ENCODE assay signal across 9 mouse cellular contexts in the genomic region with DNA sequence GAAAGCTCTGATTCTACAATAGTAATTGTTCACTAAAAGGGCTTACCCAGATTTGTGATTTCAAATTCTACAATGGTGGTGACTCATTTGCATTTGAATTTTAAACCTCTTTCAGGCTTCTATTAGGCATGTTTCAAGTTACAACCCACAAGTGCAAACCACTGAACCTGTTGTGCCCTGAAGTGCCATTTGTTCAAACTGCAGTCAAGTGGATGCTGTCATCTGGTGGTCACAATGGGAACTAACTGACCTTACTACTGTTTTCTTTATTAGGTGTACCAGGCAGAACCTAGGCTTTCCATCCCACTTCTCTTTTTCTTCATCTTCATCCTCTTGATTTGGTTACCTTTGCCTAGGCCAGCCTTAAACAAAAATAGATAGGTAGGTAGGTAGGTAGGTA. TPM values are rescaled to one million over a fixed set of nuclear protein-coding genes. Genes with fewer than 3 reads are reported as not detected.
DNase-seq lines count a peak whose midpoint lies in the region; ATAC-seq and TF ChIP-seq lines count a peak whose summit lies in the region.
"Had no signal": no experiment of that assay in that cellular context is flagged by ENCODE, and none has a peak within 500 bp of the region (broad histone marks: within the 10 kb centered on the region; RNA-seq: fewer than 3 reads in every experiment).

No protein-coding gene starts in this region.

- no peak for TF ChIP-seq EP300 in heart, postnatal 0 days (IDR thresholded peaks at IDR 0.05; ENCODE audit: low read depth)

- peaks cover 39% of the 10 kb centered on the region for H3K36me3 ChIP-seq in heart, postnatal 0 days (replicated peaks; ENCODE audit: control insufficient read depth, insufficient read depth, low read length)

- peak; percentile 29 to 80 for DNase-seq in adrenal gland, adult (ENCODE audit: inconsistent age in 2 of 2, low spot score in 1 of 2)
- no peak for DNase-seq in adrenal gland, postnatal 4 days (ENCODE audit: low spot score in 2 of 2)
- DNase-seq in layer of hippocampus, adult 2 months (ENCODE audit: low spot score in 2 of 2), result peak in 1 of 2 experiments; percentile 37
- DNase-seq in layer of hippocampus, adult 8-10 months (ENCODE audit: low spot score in 2 of 2), result no peak
- DNase-seq in MN1 (ENCODE audit: low spot score), result peak; percentile 44
- DNase-seq in heart, postnatal 0 days (ENCODE audit: low spot score), result peak; percentile 45

- H3K27ac ChIP-seq in layer of hippocampus, adult 2 months, result no peak overlapping the region
- H3K27ac ChIP-seq in heart, postnatal 0 days (ENCODE audit: low read depth), result no peak overlapping the region
- H3K27ac ChIP-seq: macrophage had no signal

- ATAC-seq in heart, postnatal 0 days (ENCODE audit: insufficient read depth, low read depth), result peak; percentile 72
- peak; percentile 69 for ATAC-seq in megakaryocyte-erythroid progenitor cell, adult 5-6 weeks (replicated peaks; ENCODE audit: low FRiP score, low TSS enrichment, poor library complexity, severe bottlenecking)
- no peak for ATAC-seq in erythroblast, adult 5-6 weeks (replicated peaks; ENCODE audit: low FRiP score, poor library complexity, severe bottlenecking)

- no peaks in the 10 kb centered on the region for H3K27me3 ChIP-seq in heart, postnatal 0 days (ENCODE audit: control insufficient read depth, insufficient read depth, low read length)

- no peak overlapping the region for H3K4me3 ChIP-seq in layer of hippocampus, adult 2 months
- H3K4me3 ChIP-seq in heart, postnatal 0 days (ENCODE audit: low read depth, low read length), result no peak overlapping the region

- no peak overlapping the region for H3K4me2 ChIP-seq in heart, postnatal 0 days (ENCODE audit: low read depth, low read length)

- no peak overlapping the region for H3K9ac ChIP-seq in heart, postnatal 0 days (replicated peaks; ENCODE audit: low read depth, low read length)

- H3K9me3 ChIP-seq in heart, postnatal 0 days (replicated peaks; ENCODE audit: control insufficient read depth, low read length), result no peaks in the 10 kb centered on the region

- peak; percentile 88 for TF ChIP-seq CTCF in layer of hippocampus, adult 2 months (conservative IDR thresholded peaks at IDR 0.05)
- peak; percentile 91 for TF ChIP-seq CTCF in heart, postnatal 0 days (IDR thresholded peaks at IDR 0.05; ENCODE audit: low read depth)

- 0 out of 2 replicates have a peak, but pooled peaks cover 6% of the 10 kb centered on the region for H3K4me1 ChIP-seq in heart, postnatal 0 days (ENCODE audit: control insufficient read depth, insufficient read depth)

RNA-seq across cellular contexts. Expression of a gene that starts 46.8 kb away (rescaled TPM):
- 10 to 100 TPM; 38.0 to 44.0 TPM for total RNA-seq in adrenal gland, postnatal 4 days (2021)
- total RNA-seq in layer of hippocampus, adult 2 months (2021), result 10 to 100 TPM; 19.9 to 24.4 TPM
- 10 to 100 TPM; 18.2 to 54.5 (median 38.4) TPM for total RNA-seq in layer of hippocampus, adult 8-10 months (2022)
- total RNA-seq in heart, postnatal 0 days (2014; rRNA removed; ENCODE audit: low replicate concordance), result 19.8 and 21.8 TPM in 2 replicates
- polyA plus RNA-seq in heart, postnatal 0 days (2015; fragmentation: Nextera tagmentation; extraction: Ambion mirVana), result 7.6 and 7.8 TPM in 2 replicates
- total RNA-seq in megakaryocyte-erythroid progenitor cell, adult 5-6 weeks (2014; fragmentation: Nextera tagmentation), result 11.1 and 11.6 TPM in 2 replicates
- 8.5 and 17.7 TPM in 2 replicates for total RNA-seq in megakaryocyte-erythroid progenitor cell, adult 5-6 weeks (2017)
- 5.0 and 6.3 TPM in 2 replicates for total RNA-seq in erythroblast, adult 5-6 weeks (2015; ENCODE audit: low replicate concordance)
- total RNA-seq in erythroblast, adult 5-6 weeks (2017; ENCODE audit: low replicate concordance), result 7.8 and 8.1 TPM in 2 replicates

Comparison
In these comparisons a context has a peak if more than half of its experiments do, and no peak if none do; other contexts are left out.
1. DNase-seq: peak in adrenal gland, adult (2 of 2), MN1 (single experiment) and heart, postnatal 0 days (single experiment); none in adrenal gland, postnatal 4 days (0 of 2) and layer of hippocampus, adult 8-10 months (0 of 2).